Mouse (Mus musculus) spleen, postnatal 36 days (tissue): ENCODE data around the gene Gng12.
"Not testable (repeated sequence)": the region's sequence is repeated elsewhere in the genome, so short reads cannot be mapped to it uniquely, and the experiment has no call there.

Source experiments
- DNase-seq, 2 experiments: peaks; one replicate each; pipeline ENCODE4 v3.0.0; 2022; ENCODE audit warnings: low spot score in 2 of 2, mixed read lengths in 1 of 2

Gene Gng12

GRCm38 (mm10) chr6:66989518-66989917 lies 93.3 kb downstream of the Gng12 start:
- no peak for DNase-seq

DNA sequence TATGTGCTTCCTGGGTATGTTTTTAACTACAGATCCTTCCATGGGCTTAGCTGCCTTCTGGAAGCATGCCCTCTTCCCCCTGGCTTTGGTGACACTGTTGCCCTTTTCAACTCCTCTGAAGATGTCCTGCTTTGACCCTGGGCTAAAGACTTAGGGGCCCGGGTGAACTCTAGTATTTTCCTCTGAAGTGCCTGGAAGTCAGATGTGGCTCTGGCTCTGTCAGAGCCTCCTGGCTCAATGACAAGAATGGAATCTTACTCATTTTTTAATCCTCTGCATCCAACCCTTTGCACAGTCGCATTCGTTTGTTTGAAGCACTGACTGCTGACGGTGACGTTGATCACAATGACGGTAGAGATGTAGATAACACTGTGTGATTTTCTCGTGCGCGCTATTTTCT lies 96.0 kb downstream of the Gng12 start:
- DNase-seq, result no peak

- DNase-seq, result no peak
Measured at GRCm38 (mm10) chr6:66992786-66993185, 96.6 kb downstream of the Gng12 start.

DNA sequence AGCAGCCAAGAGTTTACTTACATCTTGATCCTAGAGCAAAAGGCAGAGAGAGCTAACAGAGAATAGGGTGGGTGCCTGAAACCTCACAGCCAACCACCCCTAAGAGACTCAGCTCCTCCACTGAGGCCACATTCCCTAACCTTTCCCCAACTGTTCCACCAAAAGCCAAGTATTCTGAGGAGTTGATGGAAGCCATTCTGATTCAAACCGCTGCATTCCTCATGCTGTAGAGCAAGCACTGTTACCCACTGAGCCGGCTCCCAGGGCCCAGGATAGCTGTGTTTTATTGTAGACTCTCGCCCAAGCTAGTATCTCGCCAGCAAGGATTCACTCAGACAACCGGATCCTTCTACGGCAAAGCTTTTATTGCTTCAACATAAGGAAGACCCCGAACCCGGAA lies 98.8 kb downstream of the Gng12 start:
- no peak for DNase-seq

- DNase-seq, result no peak
Measured at GRCm38 (mm10) chr6:66995825-66996224, 99.6 kb downstream of the Gng12 start.

DNA sequence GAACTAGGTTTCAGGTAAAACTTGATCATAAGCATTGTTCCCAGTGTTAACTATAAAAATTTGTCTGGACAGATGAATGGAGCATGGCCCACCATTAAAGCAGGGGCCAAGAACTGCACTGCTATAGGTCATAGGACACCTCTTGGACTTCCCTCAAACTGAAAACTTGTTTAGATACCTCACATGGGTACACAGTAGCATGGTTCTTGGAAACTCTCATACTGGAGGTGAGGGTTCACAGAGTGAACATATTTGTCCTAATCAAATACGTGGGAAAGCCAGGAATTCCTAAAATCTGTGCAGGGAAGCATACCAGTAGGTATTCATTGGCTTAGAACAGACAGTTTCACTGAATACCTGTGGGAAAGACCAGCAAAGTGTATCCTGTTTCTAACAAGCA lies 100.1 kb downstream of the Gng12 start:
- no peak for DNase-seq

DNA sequence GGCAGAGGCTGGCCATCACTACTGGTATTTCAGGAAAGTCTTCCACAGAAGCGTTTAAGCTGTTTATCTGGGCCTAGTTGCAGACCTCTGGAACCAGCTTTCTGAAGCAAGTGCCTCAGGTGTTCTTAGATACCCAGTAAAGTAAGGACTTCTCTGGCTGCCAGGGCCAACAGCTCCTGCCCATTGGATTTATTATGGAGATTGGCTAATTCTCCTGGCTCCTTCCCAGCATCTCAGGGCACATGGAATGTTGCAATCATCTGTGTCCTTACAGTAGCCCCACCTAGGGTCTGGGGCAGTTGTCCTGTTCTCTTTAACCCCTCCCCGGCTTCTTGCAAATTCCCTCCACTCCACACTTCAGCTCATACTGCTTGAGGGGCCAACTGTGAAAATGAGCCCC lies 102.4 kb downstream of the Gng12 start:
- DNase-seq, result no peak

GRCm38 (mm10) chr6:66999800-67000199 lies 103.6 kb downstream of the Gng12 start:
- DNase-seq, result no peak

- DNase-seq, result no peak
Measured at GRCm38 (mm10) chr6:67009888-67010287, 113.7 kb downstream of the Gng12 start.

GRCm38 (mm10) chr6:67010370-67011216 lies 114.4 kb downstream of the Gng12 start:
- no peak for DNase-seq

GRCm38 (mm10) chr6:67011217-67011518 lies 115.0 kb downstream of the Gng12 start:
- DNase-seq, result no peak

GRCm38 (mm10) chr6:67013293-67013948 lies 117.2 kb downstream of the Gng12 start:
- no peak for DNase-seq

DNA sequence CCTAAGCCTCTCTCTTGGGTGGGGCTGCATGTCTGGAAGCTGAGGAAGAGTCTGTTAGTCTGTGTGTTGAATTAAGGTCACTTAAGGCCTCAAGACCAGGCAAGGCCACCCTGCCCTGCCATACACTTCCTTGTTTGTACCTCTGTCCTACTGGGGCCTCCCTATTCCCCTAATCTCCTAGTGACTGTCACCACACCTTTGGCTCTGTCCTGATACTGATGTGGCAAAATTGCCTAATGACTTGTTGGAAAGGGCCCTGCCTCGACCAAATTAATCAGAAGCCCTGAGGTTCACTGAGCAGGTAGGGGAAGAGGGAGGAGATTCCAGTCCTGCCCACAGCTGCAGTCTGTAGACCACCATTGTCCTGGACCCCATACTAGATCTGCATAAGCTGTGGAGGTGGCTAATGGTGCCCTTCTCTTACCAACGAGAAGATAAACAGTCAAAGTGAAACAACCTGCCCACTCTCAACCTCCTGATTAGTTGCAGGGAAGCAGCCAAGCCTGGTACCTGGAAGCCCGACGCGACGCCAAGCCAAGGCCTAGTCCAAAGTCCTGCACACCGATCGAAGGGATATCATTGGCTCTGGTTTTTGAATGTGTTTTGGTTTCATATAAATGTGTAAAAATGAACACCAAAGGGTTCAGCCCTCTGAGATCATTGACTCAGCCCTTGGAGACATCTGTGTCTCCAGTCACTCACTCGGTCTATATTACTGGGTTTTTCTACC lies 117.9 kb downstream of the Gng12 start:
- DNase-seq, result no peak

GRCm38 (mm10) chr6:67014679-67015075 lies 118.5 kb downstream of the Gng12 start:
- DNase-seq, result no peak

DNA sequence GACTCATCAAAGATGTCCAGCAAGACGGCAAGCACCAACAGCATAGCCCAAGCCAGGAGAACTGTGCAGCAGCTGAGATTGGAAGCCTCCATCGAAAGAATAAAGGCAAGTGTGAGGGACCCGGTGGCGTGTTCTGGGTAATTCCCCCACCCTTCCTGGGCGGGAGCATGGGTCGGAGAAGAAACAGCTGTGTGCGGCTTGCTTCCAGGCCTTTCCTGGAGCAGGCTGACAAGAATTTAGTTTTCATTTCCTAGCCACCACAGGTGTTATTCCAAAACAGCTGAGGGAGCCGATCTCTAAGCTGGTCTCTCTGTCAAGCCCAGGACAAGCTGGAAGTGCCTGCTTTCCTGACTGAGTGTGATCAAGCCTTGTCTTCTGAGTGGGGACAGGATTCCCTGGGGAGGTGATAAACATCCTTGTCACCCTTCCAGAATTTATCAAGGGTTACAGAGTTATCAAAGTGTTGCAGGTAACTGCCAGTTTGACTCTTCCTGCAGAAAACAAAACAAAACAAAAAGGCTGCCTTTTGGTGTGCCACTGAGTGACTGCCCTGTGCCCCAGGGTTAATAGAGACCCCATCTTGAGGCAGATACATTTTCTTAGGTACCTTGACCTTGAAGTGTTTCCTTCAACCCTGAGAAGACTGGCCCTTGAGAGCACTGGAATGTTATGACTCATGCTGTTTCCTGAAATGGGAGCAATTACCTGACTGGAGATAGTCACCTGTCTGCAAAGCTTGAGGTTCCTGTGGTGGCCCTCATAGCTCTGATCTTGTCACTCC lies 119.7 kb downstream of the Gng12 start:
- DNase-seq, result no peak

DNA sequence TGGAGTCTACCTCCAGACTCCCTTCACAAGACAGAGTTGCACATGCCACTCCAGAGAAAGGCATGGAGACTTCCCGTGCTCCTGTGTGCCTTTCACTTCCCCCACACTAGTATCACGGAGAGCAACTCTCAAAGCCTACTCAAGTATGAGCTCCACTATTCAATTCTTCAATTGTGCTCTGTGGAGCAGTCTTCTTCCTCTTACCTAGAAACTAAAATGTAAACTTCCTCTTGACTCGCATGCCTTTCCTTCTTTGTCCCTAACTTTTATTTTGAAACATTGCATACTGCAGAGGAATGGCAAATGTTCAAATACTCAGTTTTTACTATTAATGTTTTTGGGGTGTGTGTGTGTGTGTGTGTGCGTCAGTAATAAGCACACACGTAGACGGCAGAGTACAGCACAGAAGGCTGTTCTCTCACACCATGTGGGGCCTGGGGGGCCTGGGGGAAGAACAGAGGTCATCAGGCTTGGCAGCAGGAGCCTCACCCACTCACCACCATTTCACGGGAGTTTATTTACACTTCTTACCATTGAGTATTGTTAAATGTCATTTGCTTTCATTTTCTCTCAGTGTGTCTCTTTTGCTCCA lies 120.4 kb downstream of the Gng12 start:
- DNase-seq, result no peak

GRCm38 (mm10) chr6:67018365-67018764 lies 122.2 kb downstream of the Gng12 start:
- DNase-seq, result no peak

- not testable (repeated sequence) for DNase-seq
Measured at GRCm38 (mm10) chr6:67019001-67019400, 122.8 kb downstream of the Gng12 start.

DNA sequence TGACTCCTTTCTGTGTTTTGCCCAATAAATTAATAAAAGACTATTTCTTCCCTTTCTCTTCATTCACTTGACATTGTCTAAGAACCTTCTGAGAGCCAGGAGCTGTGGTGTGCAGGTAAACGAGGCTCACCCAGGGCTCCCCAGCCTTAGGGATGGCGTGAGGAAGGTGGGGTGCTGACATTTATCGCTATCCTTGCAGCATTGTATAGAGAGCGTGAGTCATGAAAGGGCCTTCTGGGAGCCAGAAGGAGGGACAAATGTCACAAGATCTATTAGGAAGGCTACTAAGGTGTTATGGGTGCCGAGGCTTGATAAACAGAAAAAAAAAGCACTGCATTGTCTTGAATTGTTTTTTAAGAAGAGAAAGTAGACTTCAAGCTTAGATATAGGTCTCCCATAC lies 125.1 kb downstream of the Gng12 start:
- DNase-seq, result no peak

DNA sequence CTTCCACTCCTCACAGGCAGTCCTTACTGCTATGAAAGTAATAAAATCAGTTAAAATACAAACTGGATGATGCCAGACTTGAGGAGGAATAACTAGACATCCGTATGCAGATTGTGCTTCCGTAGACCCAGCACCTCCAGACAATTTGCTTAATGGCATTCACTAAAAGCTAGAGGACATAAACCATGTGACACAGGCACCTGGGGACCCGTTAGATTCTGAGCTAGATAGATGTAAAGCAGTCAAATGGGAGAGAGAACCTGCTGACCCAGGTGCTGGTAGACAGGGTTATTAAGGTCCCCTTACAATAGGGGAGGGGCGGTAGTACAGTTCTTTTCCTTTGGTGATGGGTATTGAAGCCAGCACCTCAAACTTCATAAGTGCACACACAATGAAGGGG lies 127.5 kb downstream of the Gng12 start:
- no peak for DNase-seq

DNA sequence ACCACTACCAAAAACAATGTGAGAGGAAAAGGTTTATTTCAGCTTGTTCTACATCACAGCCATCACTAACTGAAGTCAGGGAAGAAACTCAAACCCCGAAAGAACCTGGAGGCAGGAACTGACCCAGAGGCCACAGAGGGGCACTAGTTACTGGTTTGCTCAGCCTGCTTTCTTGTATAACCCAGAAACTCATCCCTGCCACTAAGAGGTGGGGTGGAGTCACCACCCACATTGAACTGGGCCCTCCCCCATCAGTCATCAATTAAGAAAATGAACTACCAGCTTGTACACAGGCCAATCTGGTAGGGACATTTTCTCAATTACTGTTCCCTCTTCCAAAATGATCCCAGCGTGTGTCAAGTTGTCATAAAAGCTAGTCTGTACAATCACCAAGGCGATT lies 130.5 kb downstream of the Gng12 start:
- DNase-seq, result no peak
